Mouse (Mus musculus) left cerebral cortex, adult 9 months (tissue): ENCODE measurements around the gene Gm12184.
A peak's percentile ranks its signal among the peaks of the same experiment; 100 is the strongest.
"Not testable (repeated sequence)": the region's sequence is repeated elsewhere in the genome, so short reads cannot be mapped to it uniquely, and the experiment has no call there.

Experiments
- DNase-seq, 2 experiments: peaks; one replicate each; pipeline ENCODE4 v3.0.0; 2022; ENCODE audit warnings: low spot score in 2 of 2

Gene Gm12184

GRCm38 (mm10) chr11:48823536-48823972 is 2.9 kb downstream of the Gm12184 start:
- DNase-seq, result peak in 1 of 2 experiments; percentile 59

DNA sequence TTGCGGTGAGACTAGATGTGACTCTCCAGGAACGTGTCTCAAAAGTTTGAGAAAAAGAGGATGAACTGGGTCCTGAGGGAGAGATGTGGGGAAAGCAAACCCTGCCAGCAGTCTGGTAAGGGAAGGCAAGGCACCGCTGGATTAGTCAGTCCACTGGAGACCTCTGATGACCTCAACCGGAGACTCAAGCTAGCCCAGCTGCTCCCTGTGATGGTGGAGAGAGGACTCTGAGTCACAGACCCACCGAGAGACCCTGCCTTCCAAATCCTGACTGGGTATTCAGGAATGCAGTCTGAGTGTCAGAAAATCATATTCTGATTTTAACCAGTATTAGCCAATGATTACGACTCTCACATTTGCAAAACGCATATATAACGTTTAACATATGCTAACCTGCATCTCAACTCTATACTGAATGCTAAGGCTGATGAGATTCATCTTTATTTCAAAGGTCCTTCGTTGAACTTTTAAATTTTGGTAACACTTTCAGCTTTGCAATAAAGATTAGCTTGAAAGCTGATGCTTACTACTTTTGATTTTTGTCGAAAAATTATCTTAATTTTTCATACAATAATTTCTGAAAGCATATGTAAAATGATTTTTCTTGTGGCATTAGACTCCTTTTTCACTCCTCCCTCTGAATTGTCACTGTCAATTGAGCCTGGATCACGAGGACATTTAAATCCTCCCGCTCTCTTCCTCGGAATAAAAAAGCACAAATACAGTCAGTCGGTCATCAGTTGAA is 3.5 kb downstream of the Gm12184 start:
- no peak for DNase-seq

GRCm38 (mm10) chr11:48821299-48821698 is 5.2 kb downstream of the Gm12184 start:
- DNase-seq, result not testable (repeated sequence)

DNA sequence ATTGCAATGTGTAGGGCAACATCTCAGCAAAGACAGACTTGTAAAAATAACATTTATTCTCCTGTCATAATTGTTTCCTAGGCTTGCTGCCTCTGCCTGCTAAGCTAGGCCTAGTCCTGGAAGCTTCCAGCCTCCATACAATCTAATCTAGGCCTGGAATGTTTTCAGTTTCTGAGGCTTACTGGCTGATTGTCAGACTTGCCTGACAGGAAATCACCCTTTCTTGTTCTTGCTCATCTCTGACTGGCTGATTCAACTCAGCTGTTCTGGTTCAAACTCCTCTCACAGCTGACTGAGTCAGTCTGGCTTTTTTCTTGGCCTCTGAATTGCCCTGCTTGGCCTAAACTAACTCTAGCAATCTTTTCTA is 6.2 kb downstream of the Gm12184 start:
- no peak for DNase-seq

GRCm38 (mm10) chr11:48819614-48820307 is 6.7 kb downstream of the Gm12184 start:
- no peak for DNase-seq

GRCm38 (mm10) chr11:48818346-48818745 is 8.1 kb downstream of the Gm12184 start:
- peak; percentile 68 to 95 for DNase-seq

DNA sequence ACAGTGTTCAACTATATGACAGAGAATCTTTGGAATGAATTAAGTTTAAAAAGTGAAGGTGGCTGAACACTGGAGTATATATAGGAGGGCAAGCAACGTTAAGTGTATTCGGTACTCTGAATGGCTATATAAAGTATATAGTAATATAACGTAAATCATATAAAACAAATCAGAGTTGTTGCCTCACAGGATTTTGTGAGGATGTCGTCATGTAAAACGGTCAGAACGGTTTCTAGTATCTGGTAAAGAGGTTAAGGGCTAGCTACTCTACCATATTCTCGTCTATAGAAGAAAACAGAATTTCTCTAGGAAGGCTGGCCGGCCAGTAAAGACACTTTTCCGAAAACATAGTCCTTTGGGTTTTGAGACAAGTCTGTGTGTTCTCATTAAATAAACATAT is 8.7 kb downstream of the Gm12184 start:
- no peak for DNase-seq

GRCm38 (mm10) chr11:48816800-48817665 is 9.4 kb downstream of the Gm12184 start, which contains the start of gene Trim41:
Gene Trim41 (minus strand): TSS chr11:48817353.
- DNase-seq, result peak; percentile 95 to 98

DNA sequence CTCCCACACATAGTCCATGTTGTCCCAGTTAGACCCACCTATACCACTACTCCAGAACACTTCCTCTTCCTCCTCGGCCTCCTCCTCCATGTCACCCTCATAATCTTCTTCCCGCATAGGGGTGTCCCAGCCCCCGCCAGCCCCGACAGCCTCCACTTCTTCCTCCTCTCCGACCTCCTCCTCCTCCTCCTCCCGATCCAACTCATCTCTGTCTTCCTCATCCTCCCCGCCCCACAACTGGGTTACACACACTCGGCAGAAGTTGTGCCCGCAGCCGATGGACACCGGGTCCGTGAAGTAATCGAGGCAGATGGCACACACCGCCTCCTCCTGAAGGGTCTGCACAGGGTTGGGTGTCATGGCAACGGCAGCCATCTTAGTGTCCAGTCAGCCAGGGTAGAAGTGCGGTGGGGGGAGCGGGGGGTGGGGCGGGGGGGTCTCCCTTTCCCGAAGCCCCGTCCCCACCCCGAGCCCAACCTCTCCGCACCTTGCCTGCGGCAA is 10.1 kb downstream of the Gm12184 start:
- peak; percentile 48 to 55 for DNase-seq

- no peak for DNase-seq
Observed at GRCm38 (mm10) chr11:48815851-48816250, 10.6 kb downstream of the Gm12184 start.

DNA sequence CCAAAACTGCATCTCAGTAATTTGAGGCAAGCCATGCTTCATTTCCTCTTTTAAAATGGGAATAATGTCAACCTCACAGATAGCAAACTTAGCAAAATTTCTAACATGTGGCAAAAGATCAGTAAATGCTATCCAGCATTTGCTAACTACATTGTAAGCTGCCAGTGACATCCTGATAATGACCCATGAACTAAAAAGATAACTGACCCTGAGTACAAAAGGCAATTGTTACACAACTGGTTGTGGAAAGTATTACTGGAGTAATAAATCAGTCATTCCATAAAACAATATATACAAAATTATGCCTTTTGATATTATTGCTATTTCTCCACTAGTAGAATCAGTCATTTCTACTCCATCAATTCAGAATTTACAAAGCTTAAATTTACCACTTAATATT is 12.7 kb downstream of the Gm12184 start:
- DNase-seq, result no peak

GRCm38 (mm10) chr11:48810142-48810541 is 16.3 kb downstream of the Gm12184 start:
- DNase-seq, result no peak

GRCm38 (mm10) chr11:48809434-48809830 is 17.0 kb downstream of the Gm12184 start:
- no peak for DNase-seq

- no peak for DNase-seq
Observed at GRCm38 (mm10) chr11:48808737-48809433, 17.6 kb downstream of the Gm12184 start.

DNA sequence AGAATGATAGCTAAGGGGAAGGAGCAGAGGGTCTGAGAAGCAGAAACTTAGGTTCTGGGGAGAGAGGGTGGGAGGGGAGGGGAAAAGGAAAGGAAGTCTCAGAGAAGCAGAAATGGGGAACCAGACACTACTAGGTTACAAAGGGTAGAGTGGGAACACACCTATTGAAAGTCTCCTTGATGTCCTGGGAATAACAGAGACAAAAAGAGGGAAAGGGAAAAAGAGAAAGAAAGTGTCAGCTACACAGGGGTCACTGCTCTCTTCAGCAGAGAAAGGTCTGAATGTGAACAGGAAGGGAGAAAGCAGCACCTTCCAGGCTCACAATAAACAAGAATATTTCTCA is 18.2 kb downstream of the Gm12184 start:
- DNase-seq, result no peak

DNA sequence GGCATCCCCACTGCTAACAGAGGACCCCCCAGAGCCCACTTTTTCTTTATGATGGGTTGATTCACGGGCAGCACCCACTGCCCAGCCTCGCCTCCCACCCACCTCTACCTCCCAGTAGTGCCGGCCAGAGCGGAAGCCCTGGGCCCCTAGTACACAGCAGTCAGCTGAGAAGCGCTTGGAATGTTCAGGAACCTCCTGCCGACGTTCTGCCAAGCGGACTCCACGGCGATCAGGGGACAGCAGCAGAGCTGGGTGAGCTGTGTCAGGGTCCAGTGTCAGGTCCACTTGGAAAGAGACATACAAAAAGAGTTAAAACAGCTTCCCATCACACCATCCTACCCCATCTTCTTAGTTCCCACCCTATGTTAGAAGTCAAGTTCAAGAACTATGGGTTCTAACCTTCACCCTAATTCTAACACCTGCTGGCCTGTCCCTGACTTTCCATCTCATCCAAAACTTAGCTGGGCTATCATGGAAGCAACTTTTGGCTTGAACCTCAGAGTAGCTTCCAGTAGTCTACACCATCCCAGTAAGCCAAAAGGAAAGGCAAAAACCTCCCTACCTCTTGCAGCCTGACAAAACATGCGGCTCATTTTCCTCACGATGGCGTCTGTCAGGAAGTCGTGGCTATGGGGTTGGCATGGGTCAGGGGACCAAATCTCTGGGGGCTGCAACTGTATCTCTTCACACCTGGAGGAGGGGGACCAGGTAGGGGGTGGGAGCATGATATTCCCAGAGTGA is 18.7 kb downstream of the Gm12184 start:
- DNase-seq, result no peak

GRCm38 (mm10) chr11:48806856-48807562 is 19.4 kb downstream of the Gm12184 start:
- DNase-seq, result peak in 1 of 2 experiments; percentile 48

- DNase-seq, result no peak
Observed at GRCm38 (mm10) chr11:48804922-48805321, 21.5 kb downstream of the Gm12184 start.

DNA sequence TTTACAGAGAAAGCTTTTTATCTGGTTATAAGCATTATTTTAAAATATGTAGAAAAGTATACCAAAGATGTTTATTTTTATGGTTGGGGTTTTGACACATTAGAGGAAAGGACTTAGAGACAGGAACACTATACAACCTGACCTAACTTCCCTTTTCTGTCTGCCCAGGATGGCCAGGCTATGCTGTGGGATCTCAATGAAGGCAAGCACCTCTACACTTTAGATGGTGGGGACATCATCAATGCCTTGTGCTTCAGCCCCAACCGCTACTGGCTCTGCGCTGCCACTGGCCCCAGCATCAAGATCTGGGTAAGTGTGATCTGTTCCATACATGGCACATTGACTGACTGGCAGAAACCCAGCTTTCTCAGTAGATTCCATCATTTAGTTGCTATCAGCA is 22.5 kb downstream of the Gm12184 start:
- DNase-seq, result no peak
